Mouse (Mus musculus): ENCODE measurements around the gene Frmd4b. TPM values are rescaled to one million over a fixed set of nuclear protein-coding genes. Genes with fewer than 3 reads are reported as not detected.
"Not testable (repeated sequence)": the region's sequence is repeated elsewhere in the genome, so short reads cannot be mapped to it uniquely, and the experiment has no call there.

Frmd4b gene
- polyA plus RNA-seq, 1 experiment = 0.59 TPM

GRCm38 (mm10) chr6:97262229-97262628 lies 355.1 kb downstream of the Frmd4b start:
- TF ChIP-seq MYOG (IDR thresholded peaks at IDR 0.05; ENCODE audit: control insufficient read depth in 1 of 3, insufficient read depth in 1 of 3, insufficient read length in 2 of 3, low read depth in 2 of 3) = no peak
- no peak for TF ChIP-seq REST (IDR thresholded peaks at IDR 0.05; ENCODE audit: insufficient read depth, insufficient read length)
- TF ChIP-seq TCF12 (IDR thresholded peaks at IDR 0.05; ENCODE audit: insufficient read depth, poor library complexity, severe bottlenecking) = no peak
- no peaks in the 10 kb centered on the region for H3K36me3 ChIP-seq (ENCODE audit: control insufficient read depth, insufficient read depth)
- H3K27me3 ChIP-seq (ENCODE audit: control insufficient read depth, insufficient read depth, insufficient read length) = no peaks in the 10 kb centered on the region
- no peak overlapping the region for H3K4me3 ChIP-seq
- H3K4me2 ChIP-seq (ENCODE audit: low read depth) = no peak overlapping the region
- H3ac ChIP-seq (ENCODE audit: control insufficient read depth, insufficient read length) = no peak overlapping the region
- H3K79me2 ChIP-seq (ENCODE audit: control insufficient read depth, insufficient read depth) = no peaks in the 10 kb centered on the region

DNA sequence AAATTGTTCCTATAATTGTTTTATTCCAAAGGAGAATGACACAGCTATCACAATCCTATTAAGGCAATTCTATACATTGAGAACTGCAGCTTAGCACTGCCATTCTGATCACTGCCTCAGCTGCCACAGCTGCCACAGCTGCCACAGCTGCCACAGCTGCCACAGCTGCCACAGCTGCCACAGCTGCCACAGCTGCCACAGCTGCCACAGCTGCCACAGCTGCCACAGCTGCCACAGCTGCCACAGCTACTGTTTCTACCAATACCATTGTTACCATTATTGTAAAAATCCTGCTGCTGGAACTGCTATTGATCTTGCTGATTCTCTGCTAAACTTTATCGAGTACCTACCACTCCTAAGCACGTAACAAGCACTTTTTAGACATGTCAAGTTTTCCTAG lies 357.4 kb downstream of the Frmd4b start:
- not testable (repeated sequence) for H3K4me2 ChIP-seq (ENCODE audit: low read depth); H3K4me3 ChIP-seq; H3ac ChIP-seq (ENCODE audit: control insufficient read depth, insufficient read length); H3K36me3 ChIP-seq (ENCODE audit: control insufficient read depth, insufficient read depth); H3K79me2 ChIP-seq (ENCODE audit: control insufficient read depth, insufficient read depth); H3K27me3 ChIP-seq (ENCODE audit: control insufficient read depth, insufficient read depth, insufficient read length)
- TF ChIP-seq MYOD1 (IDR thresholded peaks at IDR 0.05; ENCODE audit: control insufficient read depth in 1 of 3, insufficient read length in 2 of 3, low read depth in 2 of 3) (peak in 2 of 3 experiments; percentile 87 to 90), MYOG (IDR thresholded peaks at IDR 0.05; ENCODE audit: control insufficient read depth in 1 of 3, insufficient read depth in 1 of 3, insufficient read length in 2 of 3, low read depth in 2 of 3) (peak; percentile 31 to 93 (median 87)), TCF12 (IDR thresholded peaks at IDR 0.05; ENCODE audit: insufficient read depth, poor library complexity, severe bottlenecking) (peak; percentile 22), TCF3 (IDR thresholded peaks at IDR 0.05; ENCODE audit: insufficient read length, low read depth) (peak; percentile 96)

DNA sequence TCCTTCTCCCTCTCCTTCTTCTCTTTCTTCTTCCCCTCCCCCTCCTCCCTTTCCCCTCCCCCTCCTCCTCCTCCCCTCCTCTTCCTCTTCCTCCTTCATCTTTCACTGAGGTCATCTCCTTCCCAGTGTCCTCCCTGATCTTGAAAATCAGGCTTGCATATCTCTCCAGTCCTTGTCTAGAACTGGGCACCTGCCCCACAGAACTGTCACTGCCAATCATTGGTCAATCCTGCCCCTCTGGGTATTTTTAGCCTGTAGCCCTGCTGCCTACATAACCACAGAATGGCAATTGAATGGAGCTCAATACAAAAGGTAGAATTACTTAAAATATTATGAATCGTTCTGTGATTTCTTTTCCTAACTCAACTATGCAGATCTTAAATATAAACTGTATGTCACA lies 358.9 kb downstream of the Frmd4b start:
- Histone ChIP-seq H3K36me3 (ENCODE audit: control insufficient read depth, insufficient read depth) (no peaks in the 10 kb centered on the region), H3K27me3 (ENCODE audit: control insufficient read depth, insufficient read depth, insufficient read length) (no peaks in the 10 kb centered on the region)
- TF ChIP-seq MYOD1 (IDR thresholded peaks at IDR 0.05; ENCODE audit: control insufficient read depth in 1 of 3, insufficient read length in 2 of 3, low read depth in 2 of 3) (peak; percentile 65 to 79 (median 73)), TCF3 (IDR thresholded peaks at IDR 0.05; ENCODE audit: insufficient read length, low read depth) (no peak)

DNA sequence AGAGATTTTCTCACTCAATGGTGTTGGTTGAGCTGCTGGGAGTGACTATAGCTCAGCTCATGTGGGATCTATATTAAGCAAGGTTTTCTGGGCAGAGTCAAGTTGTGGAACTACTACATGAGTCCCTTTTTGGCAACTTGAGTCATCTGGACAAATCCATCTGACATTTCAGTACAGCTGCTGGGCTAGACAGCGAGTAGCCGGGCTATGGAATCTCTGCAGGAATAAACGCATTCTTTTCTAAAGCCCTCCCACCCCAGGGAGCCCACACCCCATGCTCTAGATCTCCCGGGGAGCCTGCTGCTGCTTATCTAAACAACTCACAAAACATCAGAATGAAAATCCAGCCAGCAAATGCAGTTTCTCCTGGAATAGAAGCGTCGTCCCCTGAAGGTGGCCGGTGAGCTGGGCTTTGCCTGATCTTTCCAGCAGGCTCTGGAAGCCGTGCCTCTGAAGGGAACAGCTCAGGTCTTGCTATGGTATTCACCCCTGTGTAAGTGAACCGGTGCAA lies 364.6 kb downstream of the Frmd4b start, which contains the start of gene Lmod3:
Lmod3 (minus strand) TSS at position 49 of the 511 bp plus-strand sequence.
- H3ac ChIP-seq (ENCODE audit: control insufficient read depth, insufficient read length) = no peak within 1 kb of the TSS
- no peaks in the 10 kb centered on the region for H3K36me3 ChIP-seq (ENCODE audit: control insufficient read depth, insufficient read depth)
- H3K79me2 ChIP-seq (ENCODE audit: control insufficient read depth, insufficient read depth) = no peaks in the 10 kb centered on the region
- H3K27me3 ChIP-seq (ENCODE audit: control insufficient read depth, insufficient read depth, insufficient read length) = no peaks in the 10 kb centered on the region
- H3K4me3 ChIP-seq = peak within 1 kb of the TSS; percentile 29
- peak within 1 kb of the TSS; percentile 68 for H3K4me2 ChIP-seq (ENCODE audit: low read depth)
- TF ChIP-seq MYOG (IDR thresholded peaks at IDR 0.05; ENCODE audit: control insufficient read depth in 1 of 3, insufficient read depth in 1 of 3, insufficient read length in 2 of 3, low read depth in 2 of 3) (peak in 1 of 3 experiments; percentile 28), REST (IDR thresholded peaks at IDR 0.05; ENCODE audit: insufficient read depth, insufficient read length) (no peak), POLR2A (IDR thresholded peaks at IDR 0.05; ENCODE audit: insufficient read length, low read depth) (no peak), E2F4 (IDR thresholded peaks at IDR 0.05; ENCODE audit: insufficient read depth) (no peak), SRF (IDR thresholded peaks at IDR 0.05; ENCODE audit: control insufficient read depth, insufficient read length, low read depth) (peak; percentile 43), TCF12 (IDR thresholded peaks at IDR 0.05; ENCODE audit: insufficient read depth, poor library complexity, severe bottlenecking) (peak; percentile 59), USF1 (IDR thresholded peaks at IDR 0.05; ENCODE audit: low read depth) (no peak), CEBPB (IDR thresholded peaks at IDR 0.05; ENCODE audit: insufficient read depth, poor library complexity, severe bottlenecking) (0 out of 2 replicates have a peak, but pooled peaks have one; percentile 10), POLR2AphosphoS2 (IDR thresholded peaks at IDR 0.05; ENCODE audit: insufficient read length, low read depth) (no peak), MYOD1 (IDR thresholded peaks at IDR 0.05; ENCODE audit: control insufficient read depth in 1 of 3, insufficient read length in 2 of 3, low read depth in 2 of 3) (peak; percentile 60 to 85 (median 83)), TCF3 (IDR thresholded peaks at IDR 0.05; ENCODE audit: insufficient read length, low read depth) (no peak), MAX (IDR thresholded peaks at IDR 0.05; ENCODE audit: low read depth) (no peak)

More for the DNA sequence above, 358.9 kb downstream of the Frmd4b start:
- no peak overlapping the region for H3ac ChIP-seq (ENCODE audit: control insufficient read depth, insufficient read length)
- H3K4me2 ChIP-seq (ENCODE audit: low read depth) = peak overlapping the region; percentile 27
- H3K79me2 ChIP-seq (ENCODE audit: control insufficient read depth, insufficient read depth) = no peaks in the 10 kb centered on the region
- H3K4me3 ChIP-seq = no peak overlapping the region

GRCm38 (mm10) chr6:97252086-97252485 lies 365.3 kb downstream of the Frmd4b start:
- Histone ChIP-seq H3K27me3 (ENCODE audit: control insufficient read depth, insufficient read depth, insufficient read length) (no peaks in the 10 kb centered on the region), H3K4me3 (peak overlapping the region; percentile 29), H3K79me2 (ENCODE audit: control insufficient read depth, insufficient read depth) (no peaks in the 10 kb centered on the region), H3K4me2 (ENCODE audit: low read depth) (peak overlapping the region; percentile 68), H3ac (ENCODE audit: control insufficient read depth, insufficient read length) (no peak overlapping the region), H3K36me3 (ENCODE audit: control insufficient read depth, insufficient read depth) (no peaks in the 10 kb centered on the region)
- no peak for TF ChIP-seq E2F4 (IDR thresholded peaks at IDR 0.05; ENCODE audit: insufficient read depth)
- no peak for TF ChIP-seq POLR2AphosphoS2 (IDR thresholded peaks at IDR 0.05; ENCODE audit: insufficient read length, low read depth)
- no peak for TF ChIP-seq MAX (IDR thresholded peaks at IDR 0.05; ENCODE audit: low read depth)
- TF ChIP-seq TCF12 (IDR thresholded peaks at IDR 0.05; ENCODE audit: insufficient read depth, poor library complexity, severe bottlenecking) = no peak
- TF ChIP-seq SRF (IDR thresholded peaks at IDR 0.05; ENCODE audit: control insufficient read depth, insufficient read length, low read depth) = no peak
- TF ChIP-seq USF1 (IDR thresholded peaks at IDR 0.05; ENCODE audit: low read depth) = no peak
